Mouse (Mus musculus) cortical plate, adult 2 months (tissue): ENCODE data around the gene Hps6.

ENCODE experiments used
- CTCF ChIP-seq: fragments of 200-500 bp; IDR thresholded peaks from 2 replicates; pipeline ENCODE4 v1.5.1; 2011; ENCODE audit warnings: mild to moderate bottlenecking, control low read depth, low read length; ENCODE audit not compliant: insufficient read depth; ENCODE audit errors: extremely low read depth
- POLR2A ChIP-seq: fragments of 200-500 bp; IDR thresholded peaks from 2 replicates; pipeline ENCODE4 v1.6.1; 2011; ENCODE audit warnings: mild to moderate bottlenecking, low read length, control low read depth; ENCODE audit not compliant: insufficient read depth; ENCODE audit errors: extremely low read depth

GRCm38 (mm10) chr19:46038851-46039260 is 35.5 kb downstream of the Hps6 start:
- TF ChIP-seq POLR2A (no peak), CTCF (no peak)
